Mouse (Mus musculus) lung, postnatal 10 days (tissue): ENCODE results near the gene Atp6ap1.

Experiments
- DNase-seq: peaks from one replicate; pipeline ENCODE4 v3.0.0; 2021

The Atp6ap1 gene

DNA sequence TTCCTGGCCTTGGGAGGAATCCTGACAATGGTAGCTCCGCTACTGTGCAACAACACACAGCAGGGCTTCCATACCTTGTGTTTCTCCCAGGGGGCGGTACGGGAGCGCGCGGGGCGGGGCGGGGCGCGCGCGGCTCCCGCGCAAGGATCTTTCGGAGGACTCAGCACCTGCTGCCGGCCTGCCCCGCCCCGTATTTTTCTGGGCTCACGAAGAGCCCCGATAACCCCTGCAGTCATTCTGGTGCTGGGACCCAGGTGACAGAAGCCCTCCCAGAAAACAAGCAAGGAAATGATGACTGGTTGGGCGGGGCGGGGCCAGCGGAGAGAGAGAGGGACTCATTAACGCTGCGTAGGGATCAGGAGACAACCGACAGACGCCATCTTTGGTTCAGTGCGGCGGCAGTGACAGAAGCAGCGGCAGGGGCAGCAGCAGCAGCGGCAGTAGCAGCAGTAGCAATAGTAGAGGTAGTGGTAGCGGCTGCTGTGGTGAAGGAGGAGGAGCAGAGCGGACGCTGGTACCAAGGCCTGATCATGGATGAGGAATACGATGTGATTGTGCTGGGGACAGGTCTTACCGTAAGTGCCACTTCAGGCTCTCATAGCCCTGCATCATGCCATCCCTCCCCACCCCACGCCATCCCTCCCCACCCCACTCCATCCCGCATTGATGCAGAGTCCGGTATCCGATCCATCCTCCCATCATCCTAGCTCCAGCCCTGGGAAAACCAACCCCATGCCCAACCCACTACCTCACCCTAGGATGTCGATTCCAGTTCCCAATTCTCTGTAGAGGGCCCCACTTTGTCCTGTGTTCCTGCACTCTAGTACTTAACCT, 8.2 kb downstream of the Atp6ap1 start, which contains the start of gene Gdi1:
Gdi1 (plus strand) TSS at position 132 of the 834 bp plus-strand sequence.
- DNase-seq, result peak; percentile 76

- peak; percentile 94 for DNase-seq
Measured at GRCm38 (mm10) chrX:74312540-74313464, 15.9 kb downstream of the Atp6ap1 start, which contains the start of gene Fam50a. Gene Fam50a, plus strand, starts transcription at chrX:74313033.

GRCm38 (mm10) chrX:74328725-74329161, 31.8 kb downstream of the Atp6ap1 start, which contains the start of gene Plxna3:
Gene Plxna3, plus strand, starts transcription at chrX:74329066.
- peak; percentile 74 for DNase-seq

DNA sequence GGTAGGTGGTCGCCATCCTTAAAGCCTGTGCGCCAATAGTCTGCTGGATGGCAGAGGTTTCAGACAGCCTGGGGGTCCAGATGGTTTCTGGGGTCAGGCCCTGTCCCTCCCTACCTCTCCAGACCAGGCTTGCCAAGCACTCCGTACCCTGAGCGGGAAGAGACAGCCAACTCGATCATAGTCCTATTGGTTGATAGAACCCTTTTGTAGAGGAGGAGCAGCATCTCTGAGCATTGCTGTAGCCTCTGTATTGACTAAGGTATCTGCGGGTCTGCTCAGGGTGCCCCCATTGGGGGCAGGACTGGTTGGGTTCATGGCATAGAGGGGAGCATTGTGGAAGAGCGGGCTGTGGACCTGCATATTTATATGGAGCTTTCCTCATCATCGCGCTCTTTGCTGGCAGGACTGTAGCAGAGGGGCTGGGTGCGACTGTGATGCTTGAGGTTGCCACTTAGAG, 32.3 kb downstream of the Atp6ap1 start:
- DNase-seq, result no peak

- no peak for DNase-seq
Measured at GRCm38 (mm10) chrX:74330166-74330930, 33.5 kb downstream of the Atp6ap1 start.

DNA sequence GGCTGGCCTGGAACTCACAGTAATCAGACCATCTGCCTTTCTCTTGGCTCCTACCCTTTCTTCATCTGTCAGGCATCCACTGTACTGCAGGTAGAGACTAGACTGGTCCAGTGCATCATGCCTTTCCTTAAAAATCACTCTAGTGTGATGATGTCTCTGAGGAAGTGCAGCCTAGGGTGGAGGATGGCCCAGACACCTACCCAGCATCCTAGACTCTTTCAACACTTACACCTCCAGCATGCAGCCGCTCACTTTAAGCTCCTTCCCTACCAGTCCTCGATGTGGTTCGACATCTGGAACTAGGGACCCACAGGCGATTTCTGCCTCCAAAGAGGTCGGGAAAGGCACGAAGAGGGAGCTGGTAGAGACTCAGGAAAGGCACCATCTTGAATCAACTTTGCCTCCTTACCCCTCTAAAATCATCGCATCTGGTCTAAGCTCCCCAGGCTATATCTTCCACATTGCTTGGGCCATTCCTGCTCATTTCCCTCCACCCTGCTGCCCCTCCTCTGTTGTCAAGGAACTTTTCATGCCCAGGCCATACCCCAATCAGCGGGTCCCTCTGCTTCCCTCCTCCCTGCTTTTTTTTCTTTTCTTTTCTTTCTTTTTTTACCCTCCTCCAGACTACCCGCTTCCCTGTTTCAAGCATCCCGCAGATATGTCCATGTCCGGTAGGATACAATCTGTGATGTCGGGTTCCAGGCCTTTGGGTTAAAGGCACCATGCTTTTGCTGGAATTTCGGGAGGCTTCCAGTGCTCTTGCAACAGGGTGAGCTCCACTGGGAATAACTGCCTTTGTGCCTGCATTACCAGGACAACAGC, 56.0 kb downstream of the Atp6ap1 start:
- no peak for DNase-seq

- DNase-seq, result peak; percentile 88
Measured at GRCm38 (mm10) chrX:74353467-74353770, 56.5 kb downstream of the Atp6ap1 start, which contains the start of gene Lage3. Gene Lage3, minus strand, starts transcription at chrX:74353618.
